Mouse (Mus musculus) erythroid progenitor cell, adult 5-6 weeks (primary cell): Measurements from ENCODE around the gene Chil4. TPM values are rescaled to one million over a fixed set of nuclear protein-coding genes. Genes with fewer than 3 reads are reported as not detected.
"Not testable (repeated sequence)": the region's sequence is repeated elsewhere in the genome, so short reads cannot be mapped to it uniquely, and the experiment has no call there.

Experiments
- ATAC-seq: replicated peaks from 2 replicates; pipeline ENCODE4 v1.8.0; 2016; ENCODE audit warnings: moderate number of reproducible peaks, mild to moderate bottlenecking, moderate TSS enrichment, inconsistent platforms; ENCODE audit not compliant: poor library complexity, low FRiP score, severe bottlenecking
- total RNA-seq, 2 experiments: library from RNA; stranded (forward) in 1 of 2; stranded (reverse) in 1 of 2; fragments of 150-400 nt in 1 of 2; fragments of 186-747, 209-891 nt in 1 of 2; gene quantifications; 2 replicates each; pipeline versions ENCODE4 v1.2.3 to v1.2.4; 2015 to 2017; ENCODE audit warnings: low replicate concordance in 2 of 2

The Chil4 gene
- total RNA-seq (2015; ENCODE audit: low replicate concordance), result 1.1 TPM in 1 of 2 replicates, not detected in the other
- not detected in 2 replicates for total RNA-seq (2017; ENCODE audit: low replicate concordance)

DNA sequence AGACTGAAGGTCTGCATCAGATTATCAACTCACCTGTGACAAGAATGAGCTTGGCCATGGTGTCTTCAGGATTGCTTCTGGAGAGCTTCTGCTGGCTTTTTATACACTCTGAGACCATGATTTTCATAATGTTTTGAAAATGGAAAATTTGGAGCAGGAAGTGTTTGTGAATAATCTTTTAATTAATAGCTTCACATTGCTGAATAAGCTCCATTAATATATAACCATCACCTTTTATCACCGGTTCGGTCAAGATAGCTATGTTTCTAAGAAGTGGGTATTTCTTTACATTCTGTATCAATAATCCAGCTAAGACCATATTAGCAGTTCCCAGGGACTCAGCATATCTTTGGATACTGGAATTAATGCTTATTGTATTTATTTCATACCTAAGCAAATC, at the start of gene Chil4:
Gene Chil4 (minus strand): TSS at position 101 of the 400 bp plus-strand sequence.
- ATAC-seq, result no peak

DNA sequence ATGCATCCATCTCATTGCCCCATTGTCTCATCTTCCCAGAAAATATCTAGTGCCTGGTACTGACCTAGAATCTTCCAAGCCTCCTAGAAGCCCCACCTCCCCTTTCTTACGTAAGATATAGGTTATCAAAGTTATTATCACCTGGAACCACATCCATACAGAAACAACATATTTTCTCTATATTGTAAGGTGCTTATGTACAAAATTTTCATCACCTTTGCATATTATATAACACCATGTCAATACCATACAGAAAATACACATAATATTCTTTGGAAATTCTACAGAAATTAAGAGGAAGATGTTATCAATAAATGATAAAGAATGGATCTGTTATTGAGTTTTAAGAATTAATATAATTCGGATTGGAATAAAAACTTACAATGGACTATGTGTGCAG, 46.5 kb upstream of the Chil4 start:
- no peak for ATAC-seq

DNA sequence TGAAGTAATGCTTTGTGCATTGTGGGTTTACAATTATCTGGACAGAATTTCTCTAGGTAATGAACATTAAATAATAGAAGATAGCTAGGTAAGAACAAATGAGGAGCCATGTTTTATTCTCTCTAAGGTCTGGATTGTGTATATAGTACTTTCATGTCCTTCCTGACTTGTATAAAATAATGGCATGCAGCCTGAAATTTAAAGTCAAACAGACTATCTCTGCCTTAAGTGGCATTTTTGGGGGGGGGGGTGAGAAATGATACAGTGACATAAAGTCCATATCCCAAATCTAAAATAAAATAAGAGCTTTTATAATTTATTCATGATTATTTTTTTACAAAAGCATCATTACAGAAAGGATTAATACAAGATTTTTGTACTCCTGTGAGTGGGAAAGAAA, 45.5 kb upstream of the Chil4 start:
- ATAC-seq, result no peak

DNA sequence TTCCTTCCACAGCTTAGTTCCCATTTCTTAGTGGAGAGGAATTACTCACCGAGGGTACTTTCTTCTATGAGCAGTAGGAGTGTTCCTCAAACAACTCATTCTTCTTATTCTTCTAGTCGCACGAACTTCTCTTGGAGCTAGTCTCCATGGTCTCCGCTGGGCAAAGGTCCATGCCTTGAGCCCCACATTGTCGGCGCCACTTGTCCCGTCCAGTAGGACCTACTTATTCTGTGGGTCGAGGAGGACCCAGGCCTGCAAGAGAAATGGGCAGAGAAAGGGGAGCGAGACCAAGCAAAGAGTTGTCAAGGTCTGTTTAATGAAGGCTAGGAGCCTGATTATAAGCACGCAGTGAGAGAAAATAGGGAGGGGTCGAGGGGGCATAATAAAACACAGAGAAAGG, 37.8 kb upstream of the Chil4 start:
- not testable (repeated sequence) for ATAC-seq

DNA sequence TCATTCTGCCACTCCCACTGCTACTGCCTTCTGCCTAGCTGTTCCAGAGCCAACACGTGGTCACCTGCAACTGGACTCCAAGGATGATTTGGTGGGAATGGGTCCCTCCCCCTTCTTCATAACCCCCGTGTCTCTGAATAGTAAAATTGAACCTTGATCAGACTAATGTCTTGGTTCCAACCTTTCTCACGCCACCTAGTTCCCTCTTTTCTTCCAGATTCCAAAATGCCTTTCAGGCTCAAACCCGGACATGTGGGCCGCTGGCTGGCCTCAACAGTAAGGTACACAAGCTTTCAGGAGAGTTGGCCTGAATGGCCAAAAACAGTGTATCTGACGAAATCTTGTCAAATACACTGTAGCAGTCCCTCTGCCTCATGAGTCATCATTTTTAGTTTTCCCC, 33.4 kb upstream of the Chil4 start:
- ATAC-seq, result no peak

DNA sequence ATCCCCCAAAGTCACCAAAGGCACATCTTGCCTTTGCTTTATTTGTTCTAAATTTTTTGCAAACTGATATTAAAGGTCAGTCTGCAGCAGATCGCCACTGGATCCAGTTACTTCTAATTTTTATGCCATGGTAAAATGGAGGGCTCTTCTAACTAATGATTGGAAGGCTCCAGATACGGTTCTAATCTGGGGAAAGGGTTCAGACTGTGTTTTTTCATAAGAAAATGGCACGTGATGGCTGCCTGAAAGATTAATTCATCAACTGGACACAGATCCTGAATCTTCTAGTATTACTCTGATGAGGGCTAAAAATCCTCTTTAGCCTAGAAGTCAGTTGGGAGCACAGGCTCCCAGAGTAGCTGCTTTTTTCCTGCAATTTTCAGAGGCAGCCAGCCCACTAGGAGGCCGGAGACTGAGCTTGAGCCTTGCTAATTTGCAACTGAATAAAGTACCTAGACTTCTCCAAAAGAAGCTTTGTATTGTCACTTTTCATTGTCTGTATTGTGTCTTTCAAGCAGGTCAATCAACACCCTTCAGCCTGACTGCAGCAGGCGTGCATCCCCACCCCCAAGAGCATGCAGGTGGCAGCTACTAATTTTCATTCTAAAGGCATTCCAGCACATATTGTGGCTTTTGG, 31.6 kb upstream of the Chil4 start:
- ATAC-seq, result not testable (repeated sequence)

DNA sequence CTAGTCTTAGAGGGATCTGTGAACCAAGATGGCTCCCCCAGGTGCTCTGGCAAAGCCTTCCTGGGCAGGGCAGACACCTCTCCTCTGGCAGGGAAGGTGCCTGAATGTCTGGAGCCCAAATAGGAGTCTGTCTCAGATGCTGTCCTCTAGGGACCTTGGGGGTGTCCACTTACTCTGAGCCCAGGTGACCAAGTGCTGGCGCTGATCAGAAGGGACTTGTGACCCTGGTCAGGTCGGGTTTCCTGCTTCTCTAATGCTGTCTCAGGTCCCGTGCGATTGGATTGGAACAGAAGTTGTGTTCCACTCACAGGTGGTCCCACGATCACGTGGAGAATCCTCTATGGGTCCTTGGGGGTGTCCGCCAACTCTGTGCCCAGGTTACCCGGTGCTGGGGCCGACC, 28.1 kb upstream of the Chil4 start:
- ATAC-seq, result not testable (repeated sequence)

DNA sequence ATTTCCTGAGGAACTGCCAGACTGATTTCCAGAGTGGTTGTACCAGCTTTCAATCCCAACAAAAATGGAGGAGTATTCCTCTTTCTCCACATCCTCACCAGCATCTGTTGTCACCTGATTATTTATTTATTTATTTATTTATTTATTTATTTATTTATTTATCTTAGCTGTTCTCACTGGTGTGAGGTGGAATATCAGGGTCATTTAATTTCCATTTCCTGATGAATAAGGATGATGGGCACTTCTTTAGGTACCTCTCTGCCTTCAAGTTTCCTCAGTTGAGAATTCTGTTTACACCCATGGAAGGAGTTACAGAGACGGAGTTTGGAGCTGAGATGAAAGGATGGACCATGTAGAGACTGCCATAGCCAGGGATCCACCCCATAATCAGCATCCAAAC, 20.9 kb upstream of the Chil4 start:
- not testable (repeated sequence) for ATAC-seq

DNA sequence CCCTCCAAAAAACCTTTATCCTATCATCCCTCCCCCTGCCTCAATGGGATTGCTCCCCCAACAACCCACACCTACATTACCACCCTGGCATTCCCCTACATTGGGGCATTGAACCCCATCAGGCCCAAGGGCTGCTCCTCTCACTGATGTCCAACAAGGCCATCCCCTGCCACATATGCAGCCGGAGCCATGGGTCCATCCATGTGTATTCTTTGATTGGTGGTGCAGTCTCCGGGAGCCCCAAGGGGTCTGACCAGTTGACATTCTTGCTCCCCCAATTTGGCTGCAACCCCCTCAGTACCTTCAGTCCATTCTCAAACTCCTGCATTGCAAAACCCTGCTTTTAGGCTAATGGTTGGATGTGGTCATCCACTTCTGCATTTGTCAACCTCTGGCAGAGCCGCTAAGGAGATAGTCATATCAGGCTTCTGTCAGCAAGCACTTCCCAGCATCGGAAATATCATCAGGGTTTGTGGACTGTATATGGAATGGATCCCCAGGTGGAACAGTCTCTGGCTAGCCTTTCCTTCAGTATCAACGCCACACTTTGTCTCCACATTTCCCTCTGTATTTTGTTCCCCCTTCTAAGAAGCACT, 20.0 kb upstream of the Chil4 start:
- no peak for ATAC-seq

DNA sequence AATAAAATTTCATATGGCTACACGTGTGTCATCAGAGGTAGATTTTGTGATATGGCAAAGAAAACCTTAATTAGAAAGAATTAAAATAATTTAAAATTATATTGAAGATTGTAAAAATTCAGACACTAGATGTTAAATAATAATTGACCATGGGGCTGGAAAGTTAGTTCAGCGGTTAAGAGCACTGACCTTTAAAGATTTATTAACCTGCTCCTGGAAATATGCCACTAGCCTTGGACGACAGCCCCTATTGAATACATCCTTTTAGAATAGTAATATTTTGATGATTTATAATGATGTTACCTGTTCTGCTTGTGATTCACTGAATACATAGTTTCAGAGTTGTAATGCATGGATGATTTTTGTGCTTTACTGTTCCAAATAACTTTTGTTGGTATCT, 4.1 kb upstream of the Chil4 start:
- not testable (repeated sequence) for ATAC-seq

DNA sequence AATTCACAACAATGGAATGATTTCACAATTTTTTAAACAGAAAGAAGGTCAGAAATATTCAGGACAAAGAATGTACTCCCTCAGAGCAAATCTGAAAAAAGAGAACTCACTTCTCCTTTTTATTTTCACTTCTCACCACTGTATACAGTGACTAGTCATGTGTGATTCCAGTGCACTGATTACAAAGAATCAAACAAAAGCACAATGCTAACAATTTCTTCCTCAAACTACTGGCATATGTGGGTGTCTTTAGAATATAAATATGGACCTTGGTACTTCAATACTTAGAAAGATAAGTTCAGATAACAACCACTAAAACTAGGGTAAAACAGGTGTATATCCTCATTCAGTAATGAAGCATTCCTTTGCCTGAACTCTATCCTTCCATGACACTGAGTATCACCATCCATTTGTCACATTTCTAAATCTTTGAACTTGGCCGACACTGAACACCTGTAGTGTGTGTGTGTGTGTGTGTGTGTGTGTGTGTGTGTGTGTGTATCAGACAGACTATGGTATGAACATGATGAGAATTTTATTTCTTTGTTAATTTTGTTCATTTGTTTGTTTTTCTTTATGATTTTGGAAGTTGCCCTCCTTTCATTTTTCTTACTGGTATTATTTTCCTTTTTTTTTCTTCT, 2.4 kb upstream of the Chil4 start:
- ATAC-seq, result no peak

DNA sequence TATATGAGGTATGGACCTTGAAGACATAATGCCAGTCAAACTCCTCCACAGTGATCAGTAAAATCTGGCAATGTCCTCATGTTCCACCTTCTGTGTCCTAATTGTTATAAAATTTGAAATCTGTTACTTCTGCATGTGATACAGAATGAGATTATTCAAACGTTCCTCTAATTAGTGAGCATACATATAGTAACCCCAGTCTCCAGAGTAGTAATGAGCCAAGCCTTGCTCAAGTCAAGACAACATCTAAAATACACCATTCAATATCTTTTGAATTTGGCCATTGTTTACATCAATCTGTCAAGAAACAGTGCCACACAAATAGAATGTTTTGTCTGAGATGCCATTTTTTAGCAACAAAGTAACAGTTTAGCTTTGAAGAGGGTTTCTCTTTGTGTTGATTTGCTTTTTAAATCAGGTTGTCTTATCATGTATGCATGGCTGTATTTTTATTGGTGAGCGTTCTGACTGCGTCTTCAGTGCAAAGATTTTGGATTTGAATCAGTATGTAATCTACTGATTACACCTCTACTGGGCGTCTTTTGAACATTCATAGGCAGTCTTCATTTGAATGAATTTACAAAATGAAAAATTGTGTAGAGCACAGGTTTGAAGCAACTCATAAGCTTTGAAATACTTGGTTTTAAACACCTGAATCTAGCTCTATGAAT, 888 bp downstream of the Chil4 start:
- ATAC-seq, result not testable (repeated sequence)

DNA sequence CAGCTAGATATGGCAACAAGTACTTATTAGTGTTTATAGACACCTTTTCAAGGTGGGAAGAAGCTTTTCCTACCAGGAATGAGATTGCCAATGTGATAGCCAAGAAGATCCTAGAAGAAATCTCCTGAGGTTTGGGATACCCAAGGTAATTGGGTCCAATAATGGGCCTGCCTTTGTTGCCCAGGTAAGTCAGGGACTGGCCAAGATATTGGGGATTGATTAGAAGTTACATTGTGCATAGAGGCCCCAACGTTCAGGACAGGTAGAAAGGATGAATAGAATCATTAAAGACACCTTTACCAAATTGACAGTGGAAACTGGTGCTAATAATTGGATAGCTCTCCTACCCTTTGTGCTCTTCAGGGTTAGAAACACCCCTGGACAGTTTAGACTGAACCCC, 21.3 kb downstream of the Chil4 start:
- not testable (repeated sequence) for ATAC-seq

DNA sequence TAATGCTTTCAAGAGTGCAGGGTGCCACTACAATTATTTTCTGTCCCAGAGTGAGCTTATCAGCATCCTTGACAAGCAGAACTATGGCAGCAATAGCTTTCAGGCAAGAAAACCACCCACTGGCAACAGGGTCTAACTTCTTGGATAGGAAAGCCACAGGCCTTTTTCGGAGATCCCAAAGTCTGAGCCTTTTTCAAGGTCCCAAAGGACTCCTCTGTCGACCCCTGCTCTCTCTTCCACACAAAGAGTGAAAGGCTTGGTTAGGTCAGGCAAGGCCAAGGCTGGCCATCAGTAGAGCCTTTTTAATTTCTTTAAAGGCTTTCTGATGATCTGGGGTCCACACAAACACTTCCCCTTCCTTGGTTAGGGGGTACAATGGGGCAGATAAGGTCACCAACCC, 22.1 kb downstream of the Chil4 start:
- not testable (repeated sequence) for ATAC-seq

DNA sequence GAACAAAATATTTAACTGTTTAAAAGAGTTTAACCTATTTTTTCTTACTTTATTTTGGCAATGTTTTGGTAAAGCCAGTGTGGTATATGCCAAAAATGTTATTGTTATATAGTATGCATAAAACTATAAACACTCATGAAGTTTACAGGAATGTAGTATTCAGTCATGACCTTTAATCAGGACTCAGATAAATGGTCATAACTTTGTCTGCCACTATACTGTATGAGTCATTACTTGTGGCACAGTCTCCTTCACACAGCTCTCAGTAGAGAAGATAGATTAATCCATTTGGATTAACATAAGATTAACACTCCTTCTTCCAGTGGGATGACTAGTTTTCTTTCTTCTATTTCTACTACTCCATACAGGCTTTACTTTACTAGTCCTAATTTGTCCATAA, 23.0 kb downstream of the Chil4 start:
- no peak for ATAC-seq

DNA sequence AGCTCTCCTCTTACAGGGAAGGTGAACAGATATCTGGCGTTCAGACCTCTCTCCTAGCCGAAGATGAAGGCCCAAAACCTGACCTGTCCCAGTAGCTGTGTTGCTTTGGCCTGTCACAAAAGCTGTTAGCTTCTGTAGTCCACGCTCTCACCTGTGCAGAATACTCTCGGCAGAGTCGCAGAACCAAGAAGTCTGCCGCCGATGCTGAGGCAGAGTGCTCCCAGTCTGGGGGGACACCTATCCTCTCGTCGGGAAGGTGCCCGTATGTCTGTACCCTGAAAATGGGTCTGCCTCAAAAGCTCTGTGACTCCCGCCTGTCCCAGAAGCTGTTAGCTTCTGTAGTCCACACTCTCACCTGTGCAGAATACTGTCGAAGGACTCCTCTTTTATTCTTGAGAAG, 23.8 kb downstream of the Chil4 start:
- no peak for ATAC-seq

DNA sequence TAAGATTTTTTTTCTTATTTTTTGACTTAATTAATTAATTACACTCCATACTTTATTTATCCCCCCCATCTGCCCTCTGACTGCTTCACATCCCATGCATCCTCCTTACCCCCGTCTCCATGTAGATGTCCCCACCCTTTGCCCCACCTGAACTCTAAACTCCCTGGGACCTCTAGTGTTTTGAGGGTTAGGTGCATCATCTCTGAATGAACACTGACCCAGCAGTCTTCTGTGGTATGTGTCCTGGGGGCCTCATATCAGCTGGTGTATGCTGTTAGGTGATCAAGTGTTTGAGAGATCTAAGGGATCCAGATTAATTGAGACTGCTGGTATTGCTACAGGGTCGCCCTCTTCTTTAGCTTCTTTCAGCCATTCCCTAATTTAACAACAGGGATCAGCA, 31.3 kb downstream of the Chil4 start:
- ATAC-seq, result no peak

DNA sequence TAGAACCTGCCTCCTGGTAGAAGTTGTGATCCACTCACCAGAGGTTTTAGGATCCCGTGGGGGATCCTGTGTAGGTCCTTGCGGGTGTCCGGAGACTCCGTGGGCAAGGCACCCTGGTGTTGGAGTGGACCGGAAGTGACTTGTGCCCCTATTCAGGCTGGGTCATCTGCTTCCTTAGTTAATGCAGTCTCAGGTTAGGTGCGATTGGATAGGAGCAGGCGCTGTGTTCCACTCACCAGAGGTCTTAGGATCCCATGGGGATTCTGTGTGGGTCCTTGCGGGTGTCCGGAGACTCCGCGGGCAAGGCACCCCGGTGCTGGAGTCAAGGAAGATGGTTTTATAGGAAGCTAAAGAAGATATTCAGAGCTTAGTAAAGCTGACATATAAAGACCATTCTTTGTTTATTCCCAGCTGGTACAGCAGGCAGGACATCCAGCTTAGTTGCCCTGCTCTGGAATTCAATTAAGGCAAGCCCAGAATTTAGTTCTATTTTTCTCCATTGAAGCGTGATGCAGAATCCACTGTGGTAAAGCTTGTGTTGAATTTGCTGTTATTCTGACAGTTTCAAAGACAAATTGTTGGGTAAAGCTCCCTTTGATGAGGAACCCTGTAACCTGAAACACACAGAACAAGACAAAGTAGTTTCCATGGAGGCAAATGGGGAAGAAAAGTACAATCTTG, 41.7 kb downstream of the Chil4 start:
- ATAC-seq, result no peak

DNA sequence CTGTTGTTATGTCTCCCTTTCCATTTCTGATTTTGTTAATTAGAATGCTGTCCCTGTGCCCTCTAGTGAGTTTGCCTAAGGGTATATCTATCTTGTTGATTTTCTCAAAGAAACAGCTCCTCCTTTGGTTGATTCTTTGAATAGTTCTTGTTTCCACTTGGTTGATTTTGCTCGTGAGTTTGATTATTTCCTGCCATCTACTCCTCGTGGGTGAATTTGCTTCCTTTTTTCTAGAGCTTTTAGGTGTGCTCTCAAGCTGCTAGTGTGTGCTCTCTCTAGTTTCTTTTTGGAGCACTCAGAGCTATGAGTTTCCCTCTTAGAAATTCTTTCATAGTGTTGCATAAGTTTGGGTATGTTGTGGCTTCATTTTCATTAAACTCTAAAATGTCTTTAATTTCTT, 44.3 kb downstream of the Chil4 start:
- not testable (repeated sequence) for ATAC-seq

DNA sequence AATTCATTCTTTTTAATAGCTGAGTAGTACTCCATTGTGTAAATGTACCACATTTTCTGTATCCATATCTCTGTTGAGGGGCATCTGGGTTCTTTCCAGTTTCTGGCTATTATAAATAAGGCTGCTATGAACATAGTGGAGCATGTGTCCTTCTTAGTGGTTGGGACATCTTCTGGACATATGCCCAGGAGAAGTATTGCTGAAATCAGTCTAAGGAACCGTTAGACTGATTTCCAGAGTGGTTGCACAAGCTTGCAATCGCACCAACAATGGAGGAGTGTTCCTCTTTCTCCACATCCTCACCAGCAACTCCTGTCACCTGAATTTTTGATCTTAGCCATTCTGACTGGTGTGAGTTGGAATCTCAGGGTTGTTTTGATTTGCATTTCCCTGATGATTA, 46.8 kb downstream of the Chil4 start:
- ATAC-seq, result not testable (repeated sequence)
